Mouse (Mus musculus): ENCODE results near the gene Ptprk.

Gene Ptprk

DNA sequence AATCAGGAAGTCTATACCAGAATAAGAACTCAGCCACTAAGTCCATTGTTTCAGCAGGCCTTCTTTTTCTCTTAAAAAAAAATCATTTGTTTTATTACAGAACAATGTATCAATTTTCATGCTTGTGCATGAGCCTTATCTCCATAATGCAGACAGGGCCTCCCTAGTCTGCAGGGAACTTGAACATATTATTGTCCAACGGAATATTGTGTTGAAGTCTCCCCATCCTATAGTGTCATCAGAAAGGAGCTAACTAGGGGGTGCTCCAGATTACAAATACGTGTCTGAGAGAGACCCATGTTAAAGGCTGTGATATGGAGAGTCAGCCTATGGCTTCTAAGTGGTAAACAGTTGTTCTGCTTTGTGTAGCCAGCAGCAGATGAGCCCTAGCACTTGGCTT is 543.4 kb downstream of the Ptprk start:
- DNase-seq (ENCODE audit: extremely low read depth, low read depth, low spot score): no peak

GRCm38 (mm10) chr10:28619415-28619814 is 544.8 kb downstream of the Ptprk start:
- no peak for DNase-seq (ENCODE audit: extremely low read depth, low read depth, low spot score)

DNA sequence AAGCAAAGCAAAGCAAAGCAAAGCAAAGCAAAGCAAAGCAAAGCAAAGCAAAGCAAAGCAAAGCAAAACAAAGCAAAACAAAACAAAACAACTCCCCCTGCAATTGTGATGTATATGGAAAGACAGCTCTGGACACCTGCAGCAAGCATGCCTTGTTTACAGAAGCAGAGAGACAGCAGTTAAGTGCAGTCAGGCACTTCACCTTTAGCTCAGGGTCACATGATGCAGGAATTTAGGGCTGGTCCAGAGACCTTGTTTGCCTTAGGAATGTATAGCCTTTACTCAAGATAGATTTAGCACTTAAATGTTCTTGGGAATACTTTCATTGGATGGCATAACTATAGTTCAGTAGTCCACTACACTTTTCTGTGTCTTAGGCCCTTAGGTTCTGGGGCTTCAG is 561.5 kb downstream of the Ptprk start:
- no peak for DNase-seq (ENCODE audit: extremely low read depth, low read depth, low spot score)

DNA sequence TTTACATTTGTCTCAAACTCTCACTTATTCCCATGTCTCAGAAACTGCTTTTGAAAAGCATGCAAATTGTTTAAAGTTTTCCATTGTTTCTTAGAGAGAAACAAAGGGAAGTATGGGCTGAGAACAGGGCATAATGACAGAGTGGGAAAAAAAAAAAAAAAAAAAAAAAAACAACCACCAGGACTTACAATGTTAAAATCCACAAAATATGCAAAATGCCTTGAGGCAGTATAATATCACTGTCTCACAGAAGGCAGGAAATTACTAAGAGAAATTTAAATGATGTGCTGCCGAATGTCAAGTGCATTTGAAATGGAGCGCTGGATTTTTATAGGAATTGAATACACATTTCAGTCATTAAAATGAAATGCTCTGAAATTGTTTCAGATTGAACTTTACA is 567.3 kb downstream of the Ptprk start:
- DNase-seq (ENCODE audit: extremely low read depth, low read depth, low spot score): no peak

All from fat pad, adult 2 months (tissue).